In the genomic region with DNA sequence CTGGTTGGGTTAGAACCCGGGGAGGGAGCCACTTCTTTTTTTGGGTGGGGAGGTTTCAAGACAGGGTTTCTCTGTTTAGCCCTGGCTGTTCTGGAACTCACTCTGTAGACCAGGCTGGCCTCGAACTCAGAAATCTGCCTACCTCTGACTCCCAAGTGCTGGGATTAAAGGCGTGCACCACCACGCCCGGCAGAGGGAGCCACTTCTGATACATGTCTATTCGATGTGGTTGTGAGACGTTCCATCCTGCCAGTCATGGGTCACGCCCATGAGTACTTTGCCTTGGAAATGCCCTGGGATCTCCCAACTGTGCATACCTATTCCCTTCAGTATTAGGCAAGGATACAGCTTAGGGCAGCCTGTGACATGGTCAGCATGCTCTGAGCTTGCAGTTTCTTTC, we compare ENCODE assay signal across 7 mouse cellular contexts. TPM values are rescaled to one million over a fixed set of nuclear protein-coding genes. Genes with fewer than 3 reads are reported as not detected.
A peak's percentile ranks its signal among the peaks of the same experiment; 100 is the strongest.
DNase-seq lines count a peak whose midpoint lies in the region; ATAC-seq lines count a peak whose summit lies in the region.
"Not testable (repeated sequence)": the region's sequence is repeated elsewhere in the genome, so short reads cannot be mapped to it uniquely, and the experiment has no call there.

No protein-coding gene starts in this region.

- ATAC-seq in lung, embryonic 16.5 days (ENCODE audit: low read depth), result 0 out of 2 replicates have a peak, but pooled peaks have one; percentile 21

- not testable (repeated sequence) for H3K9ac ChIP-seq in lung, embryonic 16.5 days (ENCODE audit: low read length)

- not testable (repeated sequence) for H3K4me2 ChIP-seq in lung, embryonic 16.5 days (ENCODE audit: low read depth, low read length)

- intact Hi-C loops in left cerebral cortex, postnatal 4 days (cut with DNase I), result loop anchor here (10.0 kb wide), 2 partner anchors 701 to 791 kb away; a partner anchor contains a TSS

- not testable (repeated sequence) for H3K36me3 ChIP-seq in lung, embryonic 16.5 days (ENCODE audit: control insufficient read depth, insufficient read depth, low read length)

- not testable (repeated sequence) for H3K27ac ChIP-seq in lung, embryonic 16.5 days (ENCODE audit: low read length)

- H3K9me3 ChIP-seq in lung, embryonic 16.5 days (ENCODE audit: control insufficient read depth, low read length), result not testable (repeated sequence)

- not testable (repeated sequence) for H3K4me3 ChIP-seq in lung, embryonic 16.5 days (ENCODE audit: low read length)

- not testable (repeated sequence) for H3K27me3 ChIP-seq in lung, embryonic 16.5 days (ENCODE audit: control insufficient read depth, insufficient read depth, low read depth, low read length)

- H3K4me1 ChIP-seq in lung, embryonic 16.5 days (replicated peaks; ENCODE audit: control insufficient read depth, insufficient read depth, low read length), result not testable (repeated sequence)

- WGBS in lung, embryonic 16.5 days, result 69% methylated on average over 8 of the region's 8 CpGs

- peak; percentile 31 for DNase-seq in CD4-positive helper T cell, adult 2 months (ENCODE audit: low read depth, low spot score)
- DNase-seq in R1 (ENCODE audit: low read depth, low spot score), result peak; percentile 60
- DNase-seq in cerebellum, postnatal 36 days, result peak; percentile 51
- peak; percentile 50 for DNase-seq in kidney, adult 18-20 months
- peak; percentile 45 for DNase-seq in left cerebral cortex, postnatal 4 days
- DNase-seq in spleen, postnatal 10 days (ENCODE audit: low spot score in 2 of 2), result peak; percentile 35 to 73

RNA-seq across cellular contexts. Expression of a gene that starts 12.5 kb away (rescaled TPM):
- 10 to 100 TPM in 1 of 2 experiments, 1 to 10 TPM in 1; 8.6 to 11.0 TPM for total RNA-seq in left cerebral cortex, postnatal 4 days (2021)
- polyA plus RNA-seq in lung, embryonic 16.5 days (2015; fragmentation: Nextera tagmentation; extraction: Ambion mirVana), result 74.4 and 92.3 TPM in 2 replicates

RNA-seq across cellular contexts. Expression of a gene that starts 40.5 kb away (rescaled TPM):
- 10 to 100 TPM; 53.9 to 62.5 TPM for total RNA-seq in left cerebral cortex, postnatal 4 days (2021)
- 9.0 and 9.8 TPM in 2 replicates for polyA plus RNA-seq in lung, embryonic 16.5 days (2015; fragmentation: Nextera tagmentation; extraction: Ambion mirVana)
